Mouse (Mus musculus) CH12.LX (cell line): ENCODE results near the gene Colca2. TPM values are rescaled to one million over a fixed set of nuclear protein-coding genes. Genes with fewer than 3 reads are reported as not detected.

ENCODE experiments used
- DNase-seq: peaks from one replicate; pipeline ENCODE4 v3.0.0-alpha.2; 2013; ENCODE audit errors: extremely low read depth
- H3K27ac ChIP-seq: 2 replicates; pipeline ENCODE4 v1.5.1; 2012; ENCODE audit warnings: low read depth, mild to moderate bottlenecking, control low read depth, moderate library complexity; ENCODE audit not compliant: insufficient read depth
- H3K27me3 ChIP-seq: replicated peaks from 2 replicates; pipeline ENCODE3; 2012; ENCODE audit warnings: inconsistent platforms
- H3K36me3 ChIP-seq, 2 experiments: replicated peaks in 1 of 2; 2 replicates each; pipeline versions ENCODE3 to v1.6.1; 2012; ENCODE audit warnings: inconsistent platforms in 1 of 2, low read length in 1 of 2, mild to moderate bottlenecking in 1 of 2, mixed read lengths in 1 of 2, moderate library complexity in 1 of 2; ENCODE audit not compliant: control insufficient read depth in 1 of 2, insufficient read depth in 1 of 2
- H3K4me1 ChIP-seq, 2 experiments: 2 replicates each; pipeline ENCODE4 v1.6.1; 2012; ENCODE audit warnings: inconsistent platforms in 1 of 2, moderate library complexity in 1 of 2; ENCODE audit not compliant: insufficient read depth in 2 of 2, control insufficient read depth in 1 of 2
- H3K4me2 ChIP-seq: 2 replicates; pipeline ENCODE4 v1.6.1; 2012; ENCODE audit warnings: low read depth, mild to moderate bottlenecking, control low read depth; ENCODE audit not compliant: poor library complexity, insufficient read depth, severe bottlenecking
- H3K4me3 ChIP-seq, 3 experiments: fragments of 150-350 bp in 1 of 3; sonication (generic) in 1 of 3; replicated peaks in 1 of 3; 2 replicates each; pipeline versions ENCODE3 to v1.5.1; 2011 to 2012; ENCODE audit warnings: low read depth in 2 of 3, low read length in 2 of 3, mild to moderate bottlenecking in 2 of 3, moderate library complexity in 2 of 3, control low read depth in 1 of 3, improper control_type of control experiment in 1 of 3, inconsistent platforms in 1 of 3, mixed read lengths in 1 of 3; ENCODE audit not compliant: poor library complexity in 1 of 3
- H3K79me2 ChIP-seq: replicated peaks from 2 replicates; pipeline ENCODE4 v1.6.1; 2012; ENCODE audit warnings: mild to moderate bottlenecking, moderate library complexity; ENCODE audit not compliant: control insufficient read depth, poor library complexity, insufficient read depth, severe bottlenecking; ENCODE audit errors: extremely low read depth
- H3K9ac ChIP-seq: 2 replicates; pipeline ENCODE4 v1.6.1; 2012; ENCODE audit warnings: low read depth, mild to moderate bottlenecking, control low read depth, moderate library complexity; ENCODE audit not compliant: insufficient read depth
- H3K9me3 ChIP-seq: replicated peaks from 2 replicates; pipeline ENCODE3; 2012; ENCODE audit warnings: low read length, inconsistent platforms, mixed read lengths
- CHD1 ChIP-seq: IDR thresholded peaks from 2 replicates; pipeline ENCODE4 v1.6.1; 2012; ENCODE audit warnings: low read depth, low read length, improper control_type of control experiment, inconsistent platforms
- ELF1 ChIP-seq: IDR thresholded peaks from 2 replicates; pipeline ENCODE4 v1.6.1; 2014; ENCODE audit warnings: low read depth, mild to moderate bottlenecking, inconsistent platforms, low read length, improper control_type of control experiment
- EP300 ChIP-seq: IDR thresholded peaks from 2 replicates; pipeline ENCODE4 v1.6.1; 2011; ENCODE audit warnings: low read length, improper control_type of control experiment
- ETS1 ChIP-seq: conservative IDR thresholded peaks from 2 replicates; pipeline ENCODE4 v1.6.1; 2012; ENCODE audit warnings: low read depth, mild to moderate bottlenecking, inconsistent platforms, low read length, improper control_type of control experiment, moderate library complexity
- GABPA ChIP-seq: IDR thresholded peaks from 2 replicates; pipeline ENCODE4 v1.6.1; 2012; ENCODE audit warnings: low read depth, low read length, improper control_type of control experiment, inconsistent platforms; ENCODE audit not compliant: insufficient replicate concordance
- IRF4 ChIP-seq: IDR thresholded peaks from 2 replicates; pipeline ENCODE4 v1.6.1; 2014; ENCODE audit warnings: low read depth, mild to moderate bottlenecking, inconsistent platforms, low read length, improper control_type of control experiment
- JUN ChIP-seq: IDR thresholded peaks from 2 replicates; pipeline ENCODE4 v1.6.1; 2011; ENCODE audit warnings: low read depth, mild to moderate bottlenecking, low read length, improper control_type of control experiment, moderate library complexity; ENCODE audit not compliant: insufficient read depth
- MAZ ChIP-seq: IDR thresholded peaks from 2 replicates; pipeline ENCODE4 v1.6.1; 2012; ENCODE audit warnings: low read depth, mild to moderate bottlenecking, inconsistent platforms, low read length, improper control_type of control experiment, moderate library complexity
- MEF2A ChIP-seq: IDR thresholded peaks from 2 replicates; pipeline ENCODE4 v1.6.1; 2014; ENCODE audit warnings: low read depth, mild to moderate bottlenecking, inconsistent platforms, low read length, improper control_type of control experiment, borderline replicate concordance
- MXI1 ChIP-seq: IDR thresholded peaks from 2 replicates; pipeline ENCODE4 v1.6.1; 2011; ENCODE audit warnings: mild to moderate bottlenecking, low read depth, low read length, improper control_type of control experiment
- MYC ChIP-seq: IDR thresholded peaks from 2 replicates; pipeline ENCODE4 v1.6.1; 2011; ENCODE audit warnings: low read depth, mild to moderate bottlenecking, improper control_type of control experiment, low read length
- NELFE ChIP-seq: IDR thresholded peaks from 2 replicates; pipeline ENCODE4 v1.6.1; 2011; ENCODE audit warnings: low read depth, low read length, improper control_type of control experiment
- NRF1 ChIP-seq: IDR thresholded peaks from 2 replicates; pipeline ENCODE4 v1.6.1; 2014; ENCODE audit warnings: low read depth, mild to moderate bottlenecking, inconsistent platforms, low read length, improper control_type of control experiment, moderate library complexity
- POLR2A ChIP-seq: IDR thresholded peaks from 2 replicates; pipeline ENCODE4 v1.6.1; 2011; ENCODE audit warnings: low read depth, mild to moderate bottlenecking, improper control_type of control experiment, low read length
- RAD21 ChIP-seq: IDR thresholded peaks from 2 replicates; pipeline ENCODE4 v1.6.1; 2011; ENCODE audit warnings: low read depth, mild to moderate bottlenecking, low read length, improper control_type of control experiment, moderate library complexity
- RCOR1 ChIP-seq: conservative IDR thresholded peaks from 2 replicates; pipeline ENCODE4 v1.6.1; 2012; ENCODE audit warnings: low read depth, mild to moderate bottlenecking, inconsistent platforms, low read length, improper control_type of control experiment
- SMC3 ChIP-seq: IDR thresholded peaks from 2 replicates; pipeline ENCODE4 v1.6.1; 2011; ENCODE audit warnings: low read depth, low read length, improper control_type of control experiment
- TCF12 ChIP-seq: IDR thresholded peaks from 2 replicates; pipeline ENCODE4 v1.6.1; 2014; ENCODE audit warnings: low read depth, mild to moderate bottlenecking, inconsistent platforms, low read length, improper control_type of control experiment
- USF2 ChIP-seq: conservative IDR thresholded peaks from 2 replicates; pipeline ENCODE4 v1.6.1; 2011; ENCODE audit warnings: low read depth, low read length, improper control_type of control experiment
- ZC3H11A ChIP-seq: IDR thresholded peaks from 2 replicates; pipeline ENCODE4 v1.6.1; 2012; ENCODE audit warnings: low read depth, mild to moderate bottlenecking, inconsistent platforms, low read length, improper control_type of control experiment
- ZMIZ1 ChIP-seq: IDR thresholded peaks from 2 replicates; pipeline ENCODE4 v1.6.1; 2012; ENCODE audit warnings: low read depth, mild to moderate bottlenecking, inconsistent platforms, low read length, improper control_type of control experiment
- dilution Hi-C: fragments of 300-500 bp; cut with MboI; formaldehyde crosslinking; loops from 2 replicates; pipeline ENCODE4 v1.14.3; 2020; ENCODE audit warnings: low sequenced_read_pairs; ENCODE audit not compliant: extremely low pct_unique_long_range_greater_than_20kb, extremely low pct_ligation_motif_present
- in situ Hi-C: fragments of 300-500 bp; cut with MboI; formaldehyde crosslinking; loops from 3 replicates; pipeline ENCODE4 v1.14.3; 2019; ENCODE audit warnings: low sequenced_read_pairs, low pct_ligation_motif_present, low pct_unique_long_range_greater_than_20kb, mixed read lengths
- polyA plus RNA-seq: library from polyadenylated mRNA; unstranded; fragments of >175 nt; gene quantifications from 2 replicates; pipeline ENCODE4 v1.2.1, GENCODE M21; 2012; ENCODE audit warnings: low read depth; ENCODE audit not compliant: insufficient read length
- total RNA-seq, 2 experiments: library from RNA; depleted of rRNA; stranded (reverse); fragments of 300-350 nt in 1 of 2; fragments of >200 nt in 1 of 2; gene quantifications; 2 replicates each; pipeline ENCODE4 v1.2.3; 2012 to 2014

The Colca2 gene
- total and polyA plus RNA-seq, 3 experiments = 0.97 TPM; not detected in 2

DNA sequence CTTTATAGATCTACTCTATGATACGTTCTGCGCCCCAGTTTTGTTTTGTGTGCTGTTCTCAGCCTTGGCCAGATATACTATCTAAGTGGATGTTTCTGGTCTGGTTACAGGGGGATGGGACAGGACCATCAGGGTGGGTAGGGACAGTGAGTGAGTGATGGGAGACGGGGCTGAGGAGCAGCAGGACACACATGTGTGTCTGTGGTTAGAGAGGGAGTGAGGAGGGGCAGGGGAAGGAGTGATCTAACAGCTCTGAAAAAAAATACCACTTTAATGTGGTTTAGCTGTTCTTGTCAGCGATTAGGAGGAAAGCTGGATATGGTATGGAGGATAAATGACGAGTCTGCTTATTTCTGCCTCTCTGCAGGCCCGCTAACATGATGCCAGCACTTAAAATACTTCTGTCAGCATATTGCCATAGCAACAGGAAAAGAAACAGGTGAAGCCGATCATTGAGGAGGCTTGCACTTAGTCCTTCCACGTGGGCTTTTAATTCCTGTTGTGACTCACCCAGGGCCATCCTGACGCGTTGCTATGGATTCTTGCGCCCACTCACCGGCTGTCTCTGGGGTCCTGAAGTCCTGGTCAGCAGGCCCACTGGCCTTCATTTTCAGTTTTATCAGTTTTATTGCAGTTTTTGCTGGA is 39.5 kb downstream of the Colca2 start:
- peaks cover 56 to 91% of the 10 kb centered on the region in 2 experiments for H3K36me3 ChIP-seq
- no peak overlapping the region for H3K27ac ChIP-seq
- no peak overlapping the region for H3K4me2 ChIP-seq
- no peaks in the 10 kb centered on the region for H3K4me1 ChIP-seq
- H3K9me3 ChIP-seq = no peaks in the 10 kb centered on the region
- DNase-seq = no peak
- in situ Hi-C loops (no loop called here), dilution Hi-C loops (no loop called here)
- TF ChIP-seq ELF1 (no peak), TCF12 (no peak), MEF2A (no peak), SMC3 (no peak), IRF4 (no peak), JUN (no peak), MYC (no peak), MXI1 (no peak), MAZ (no peak), GABPA (no peak), EP300 (no peak), NELFE (no peak), USF2 (no peak), CHD1 (no peak), RCOR1 (no peak), NRF1 (no peak), POLR2A (no peak)
- no peaks in the 10 kb centered on the region for H3K27me3 ChIP-seq
- H3K79me2 ChIP-seq = no peaks in the 10 kb centered on the region
- H3K9ac ChIP-seq = no peak overlapping the region
- H3K4me3 ChIP-seq = no peak overlapping the region

DNA sequence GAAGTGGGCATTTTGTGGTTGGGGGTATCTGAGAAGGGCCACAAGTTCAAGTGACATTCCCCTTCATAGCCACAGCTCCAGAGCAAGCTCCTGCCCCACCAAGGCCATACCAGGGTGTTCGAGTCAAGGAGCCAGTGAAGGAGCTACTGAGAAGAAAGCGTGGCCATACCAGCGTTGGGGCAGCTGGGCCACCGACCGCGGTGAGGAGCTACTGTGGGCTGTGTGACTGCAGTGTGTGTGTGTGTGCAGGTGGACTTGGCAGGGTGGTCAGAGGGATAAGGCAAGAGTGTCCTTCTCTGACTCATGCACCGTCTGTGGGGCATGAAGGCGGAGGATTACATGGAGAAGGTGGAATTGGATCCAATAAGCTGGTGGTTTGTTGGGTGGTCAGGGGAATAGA is 46.2 kb downstream of the Colca2 start:
- no peak for TF ChIP-seq ZMIZ1
- no peak for TF ChIP-seq ZC3H11A
- no peak for TF ChIP-seq NELFE
- no peak for TF ChIP-seq RCOR1
- TF ChIP-seq ETS1 = no peak
- TF ChIP-seq IRF4 = no peak
- TF ChIP-seq RAD21 = no peak
- H3K4me3 ChIP-seq = no peak overlapping the region
- H3K9me3 ChIP-seq = no peaks in the 10 kb centered on the region
- H3K4me1 ChIP-seq = peaks cover 2 to 38% of the 10 kb centered on the region in 2 experiments; a peak in 2 of 4 replicates
- H3K9ac ChIP-seq = no peak overlapping the region
- no peak overlapping the region for H3K4me2 ChIP-seq
- dilution Hi-C loops = no loop called here
- peaks cover 38% of the 10 kb centered on the region for H3K79me2 ChIP-seq
- in situ Hi-C loops = no loop called here
- peaks cover 44 to 95% of the 10 kb centered on the region in 2 experiments for H3K36me3 ChIP-seq
- no peak for DNase-seq
- H3K27me3 ChIP-seq = no peaks in the 10 kb centered on the region
- H3K27ac ChIP-seq = no peak overlapping the region
